Mouse (Mus musculus) lung, postnatal 0 days (tissue): Measurements from ENCODE around the gene Fndc4. TPM values are rescaled to one million over a fixed set of nuclear protein-coding genes. Genes with fewer than 3 reads are reported as not detected.

ENCODE experiments used
- ATAC-seq: fragments of 200-750 bp; cut with Nextera tagmentation; 2 replicates; pipeline ENCODE4 v1.8.0; 2017; ENCODE audit warnings: moderate library complexity
- DNase-seq: peaks from one replicate; pipeline ENCODE4 v3.0.0-alpha.2; 2016; ENCODE audit warnings: low spot score
- H3K27ac ChIP-seq: fragments of 300-500 bp; sonication (generic); 2 replicates; pipeline ENCODE4 v1.5.1; 2014; ENCODE audit warnings: antibody characterized with exemption, mild to moderate bottlenecking, low read length, mixed read lengths
- H3K27me3 ChIP-seq: fragments of 300-500 bp; sonication (generic); replicated peaks from 2 replicates; pipeline ENCODE4 v1.6.1; 2014; ENCODE audit warnings: low read length, mixed read lengths; ENCODE audit not compliant: insufficient read depth
- H3K36me3 ChIP-seq: fragments of 300-500 bp; sonication (generic); 2 replicates; pipeline ENCODE4 v1.6.1; 2014; ENCODE audit warnings: low read length, mixed read lengths; ENCODE audit not compliant: insufficient read depth
- H3K4me1 ChIP-seq: fragments of 300-500 bp; sonication (generic); 2 replicates; pipeline ENCODE4 v1.6.1; 2014; ENCODE audit warnings: antibody characterized with exemption, low read depth, low read length, mixed read lengths; ENCODE audit not compliant: insufficient read depth
- H3K4me2 ChIP-seq: fragments of 300-500 bp; sonication (generic); replicated peaks from 2 replicates; pipeline ENCODE4 v1.6.1; 2014; ENCODE audit warnings: low read depth, mild to moderate bottlenecking, low read length, moderate library complexity, mixed read lengths
- H3K4me3 ChIP-seq: fragments of 300-500 bp; sonication (generic); 2 replicates; pipeline ENCODE4 v1.5.1; 2014; ENCODE audit warnings: low read depth, low read length
- H3K9ac ChIP-seq: fragments of 300-500 bp; sonication (generic); replicated peaks from 2 replicates; pipeline ENCODE4 v1.6.1; 2014; ENCODE audit warnings: low read depth, mild to moderate bottlenecking
- H3K9me3 ChIP-seq: fragments of 300-500 bp; sonication (generic); 2 replicates; pipeline ENCODE4 v1.6.1; 2016; ENCODE audit warnings: low read length, mixed read lengths
- CTCF ChIP-seq: IDR thresholded peaks from 2 replicates; pipeline ENCODE4 v1.5.1; 2016; ENCODE audit warnings: antibody characterized with exemption, mild to moderate bottlenecking
- EP300 ChIP-seq: IDR thresholded peaks from 2 replicates; pipeline ENCODE4 v1.6.1; 2016; ENCODE audit warnings: antibody characterized with exemption, mild to moderate bottlenecking, control low read depth
- WGBS: fragments of 180-500 bp; shearing (Covaris S2); extraction: QIAGEN DNeasy Blood & Tissue Kit; methylation state at CpG from one replicate; pipeline ENCODE4 v1.1.7; 2014; 5-methylcytosine and 5-hydroxymethylcytosine counted together
- polyA plus RNA-seq: library from polyadenylated mRNA; unstranded; fragments of >200 nt; fragmentation: Nextera tagmentation; extraction: Ambion mirVana; gene quantifications from 2 replicates; pipeline ENCODE4 v1.2.1, GENCODE M21; 2015

The Fndc4 gene
- 9.7 and 11.8 TPM in 2 replicates for polyA plus RNA-seq

DNA sequence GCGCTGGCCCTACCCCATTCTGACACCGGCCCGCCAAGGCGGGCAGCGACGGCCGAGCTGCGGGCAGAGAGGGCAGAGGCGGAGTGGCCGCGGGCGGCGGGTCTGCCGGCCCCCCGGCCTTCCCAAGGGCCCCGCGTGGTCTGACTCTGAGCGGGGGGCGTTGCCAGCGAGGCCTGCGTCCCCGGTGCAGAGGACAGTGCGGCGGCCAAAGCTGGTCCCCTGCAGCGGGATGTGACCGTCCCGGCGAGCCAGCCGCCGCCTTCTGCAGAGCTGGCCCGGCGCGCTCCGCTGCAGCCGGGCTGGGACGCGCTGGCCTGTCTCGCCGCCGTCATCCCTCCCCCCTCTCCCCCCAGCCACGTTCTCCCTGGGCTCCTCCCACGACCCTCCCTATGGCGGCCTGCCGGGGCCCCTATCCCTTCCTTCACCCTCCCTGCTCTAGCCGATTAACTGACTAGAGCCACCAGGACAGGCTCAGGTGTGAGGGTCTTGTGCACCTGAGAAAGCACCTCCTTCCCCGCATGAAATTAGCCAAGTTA, at the start of gene Fndc4:
Fndc4 (minus strand) TSS at position 475 of the 536 bp plus-strand sequence.
- Histone ChIP-seq H3K36me3 (no peaks in the 10 kb centered on the region), H3K27me3 (no peaks in the 10 kb centered on the region), H3K4me1 (peaks cover 5% of the 10 kb centered on the region; the same call in 1 of the 2 replicates), H3K9ac (peak within 1 kb of the TSS; percentile 41), H3K27ac (no peak within 1 kb of the TSS), H3K4me3 (peak within 1 kb of the TSS; percentile 59), H3K4me2 (peak within 1 kb of the TSS; percentile 100), H3K9me3 (no peaks in the 10 kb centered on the region)
- TF ChIP-seq CTCF: no peak
- no peak for TF ChIP-seq EP300
- 2% methylated on average over 40 of the region's 46 CpGs for WGBS
- ATAC-seq (peak; percentile 25), DNase-seq (peak; percentile 37)

- TF ChIP-seq EP300: no peak
- TF ChIP-seq CTCF: peak; percentile 78
- peak; percentile 81 for DNase-seq
- H3K9me3 ChIP-seq: no peaks in the 10 kb centered on the region
- H3K4me2 ChIP-seq: no peak overlapping the region
- no peaks in the 10 kb centered on the region for H3K36me3 ChIP-seq
- no peak overlapping the region for H3K27ac ChIP-seq
- peak; percentile 64; the same call in 1 of the 2 replicates for ATAC-seq
- H3K4me1 ChIP-seq: no peaks in the 10 kb centered on the region
- H3K27me3 ChIP-seq: no peaks in the 10 kb centered on the region
- WGBS: 27% methylated on average over 7 of the region's 7 CpGs
- no peak overlapping the region for H3K9ac ChIP-seq
- H3K4me3 ChIP-seq: no peak overlapping the region
Measured at GRCm38 (mm10) chr5:31328255-31328654, 32.4 kb upstream of the Fndc4 start.

DNA sequence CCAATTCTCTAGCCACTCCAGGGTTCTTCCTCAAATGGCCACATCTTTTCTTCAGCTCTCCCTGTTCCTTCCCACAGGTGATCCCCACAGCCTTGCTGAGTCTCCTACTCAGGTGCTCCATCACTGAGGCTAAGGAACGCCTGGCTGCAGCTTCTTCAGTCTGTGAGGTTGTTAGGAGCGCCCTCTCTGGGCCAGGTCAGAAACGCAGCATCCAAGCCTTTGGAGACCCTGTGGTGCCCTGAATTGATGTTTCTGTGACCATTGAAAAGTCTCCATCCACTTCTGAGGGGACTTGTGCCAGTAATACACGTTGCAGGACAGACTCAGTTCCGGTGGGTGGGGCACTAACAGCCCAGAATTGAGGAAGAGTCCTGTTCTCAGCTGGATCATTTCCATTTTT, 31.0 kb upstream of the Fndc4 start:
- ATAC-seq: no peak
- Histone ChIP-seq H3K9me3 (no peaks in the 10 kb centered on the region), H3K27me3 (no peaks in the 10 kb centered on the region), H3K4me1 (no peaks in the 10 kb centered on the region), H3K27ac (no peak overlapping the region), H3K4me3 (no peak overlapping the region), H3K9ac (no peak overlapping the region), H3K4me2 (no peak overlapping the region), H3K36me3 (no peaks in the 10 kb centered on the region)
- 8% methylated on average over 5 of the region's 5 CpGs for WGBS
- no peak for TF ChIP-seq EP300
- TF ChIP-seq CTCF: peak; percentile 55
- no peak for DNase-seq

- H3K27ac ChIP-seq: no peak overlapping the region
- TF ChIP-seq EP300 (no peak), CTCF (no peak)
- WGBS: 48% methylated on average over 3 of the region's 3 CpGs
Measured at GRCm38 (mm10) chr5:31324085-31324484, 28.2 kb upstream of the Fndc4 start.

GRCm38 (mm10) chr5:31322776-31323175, 26.9 kb upstream of the Fndc4 start:
- Histone ChIP-seq H3K27me3 (no peaks in the 10 kb centered on the region), H3K4me1 (no peaks in the 10 kb centered on the region), H3K9ac (no peak overlapping the region), H3K27ac (no peak overlapping the region), H3K9me3 (no peaks in the 10 kb centered on the region), H3K4me3 (no peak overlapping the region), H3K36me3 (no peaks in the 10 kb centered on the region), H3K4me2 (no peak overlapping the region)
- 74% methylated on average over 3 of the region's 3 CpGs for WGBS
- no peak for DNase-seq
- no peak for ATAC-seq
- no peak for TF ChIP-seq EP300
- TF ChIP-seq CTCF: no peak

More at GRCm38 (mm10) chr5:31324085-31324484, 28.2 kb upstream of the Fndc4 start:
- Histone ChIP-seq H3K9ac (no peak overlapping the region), H3K4me3 (no peak overlapping the region), H3K4me1 (no peaks in the 10 kb centered on the region), H3K27me3 (no peaks in the 10 kb centered on the region), H3K4me2 (no peak overlapping the region), H3K36me3 (no peaks in the 10 kb centered on the region), H3K9me3 (no peaks in the 10 kb centered on the region)
- DNase-seq (no peak), ATAC-seq (no peak)

DNA sequence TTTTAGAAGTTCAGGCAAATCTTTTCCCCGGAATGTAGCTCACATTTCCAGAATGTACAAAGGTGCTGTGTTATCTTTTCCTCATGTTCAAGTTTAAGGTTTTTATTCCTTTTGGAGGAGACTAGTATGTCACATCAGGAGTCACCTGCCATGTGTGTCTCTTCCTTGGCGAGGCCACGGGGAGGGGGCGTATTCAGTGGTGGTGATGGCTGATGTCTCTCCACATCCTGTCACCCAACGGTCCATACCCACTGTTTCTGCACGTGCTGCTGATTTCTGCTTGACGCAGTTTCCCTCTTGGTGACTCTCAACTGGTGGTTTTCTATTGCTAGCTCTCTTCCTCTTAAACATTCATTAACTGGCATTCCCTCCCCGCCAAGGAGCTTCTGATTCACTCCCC, 16.9 kb upstream of the Fndc4 start:
- Histone ChIP-seq H3K36me3 (no peaks in the 10 kb centered on the region), H3K9me3 (no peaks in the 10 kb centered on the region), H3K4me3 (no peak overlapping the region), H3K27me3 (no peaks in the 10 kb centered on the region), H3K4me2 (no peak overlapping the region), H3K4me1 (no peaks in the 10 kb centered on the region), H3K27ac (no peak overlapping the region), H3K9ac (no peak overlapping the region)
- WGBS: 67% methylated on average over 8 of the region's 8 CpGs
- TF ChIP-seq EP300: no peak
- TF ChIP-seq CTCF: no peak
- ATAC-seq (no peak), DNase-seq (no peak)
